Mouse (Mus musculus): ENCODE results near the gene Mpp2. TPM values are rescaled to one million over a fixed set of nuclear protein-coding genes. Genes with fewer than 3 reads are reported as not detected.

Mpp2 gene
- polyA plus RNA-seq (2014; fragmentation: Nextera tagmentation; extraction: Ambion mirVana) = 15.3 and 16.8 TPM in 2 replicates

GRCm38 (mm10) chr11:102087931-102088898 is at the start of gene Mpp2:
Gene Mpp2 (minus strand): TSS chr11:102088515.
- under 1% methylated on average over 49 of the region's 49 CpGs for whole genome bisulfite sequencing
- Histone ChIP-seq H3K27me3 (replicated peaks; ENCODE audit: control insufficient read depth, insufficient read depth, low read length) (no peaks in the 10 kb centered on the region), H3K9me3 (replicated peaks; ENCODE audit: control insufficient read depth, low read length) (no peaks in the 10 kb centered on the region), H3K27ac (ENCODE audit: low read depth, low read length) (peak within 1 kb of the TSS; percentile 96), H3K9ac (ENCODE audit: low read length) (peak within 1 kb of the TSS; percentile 81), H3K4me3 (ENCODE audit: low read depth, low read length) (peak within 1 kb of the TSS; percentile 73), H3K4me2 (ENCODE audit: low read length) (peak within 1 kb of the TSS; percentile 87), H3K36me3 (ENCODE audit: control insufficient read depth, insufficient read depth, low read length) (peaks cover 4% of the 10 kb centered on the region; the same call in 1 of the 2 replicates), H3K4me1 (ENCODE audit: control insufficient read depth, insufficient read depth, low read length) (peaks cover 12% of the 10 kb centered on the region)
- DNase-seq (ENCODE audit: low spot score) (peak; percentile 92), ATAC-seq (peak; percentile 54)

GRCm38 (mm10) chr11:102137625-102138446 is 49.5 kb upstream of the Mpp2 start:
- ATAC-seq = peak; percentile 40; the same call in 1 of the 2 replicates
- H3K4me3 ChIP-seq (ENCODE audit: low read depth, low read length) = no peak overlapping the region
- no peak for DNase-seq (ENCODE audit: low spot score)
- 0 out of 2 replicates have a peak, but pooled peaks cover 2% of the 10 kb centered on the region for H3K27me3 ChIP-seq (replicated peaks; ENCODE audit: control insufficient read depth, insufficient read depth, low read length)
- H3K9ac ChIP-seq (ENCODE audit: low read length) = peak overlapping the region; percentile 35; the same call in 1 of the 2 replicates
- no peak overlapping the region for H3K27ac ChIP-seq (ENCODE audit: low read depth, low read length)
- 0 out of 2 replicates have a peak, but pooled peaks cover 3% of the 10 kb centered on the region for H3K4me1 ChIP-seq (ENCODE audit: control insufficient read depth, insufficient read depth, low read length)
- H3K36me3 ChIP-seq (ENCODE audit: control insufficient read depth, insufficient read depth, low read length) = no peaks in the 10 kb centered on the region
- 46% methylated on average over 13 of the region's 13 CpGs for WGBS
- peak overlapping the region; percentile 50 for H3K4me2 ChIP-seq (ENCODE audit: low read length)
- H3K9me3 ChIP-seq (replicated peaks; ENCODE audit: control insufficient read depth, low read length) = no peaks in the 10 kb centered on the region

GRCm38 (mm10) chr11:102134516-102134915 is 46.2 kb upstream of the Mpp2 start:
- Histone ChIP-seq H3K27ac (ENCODE audit: low read depth, low read length) (no peak overlapping the region), H3K4me1 (ENCODE audit: control insufficient read depth, insufficient read depth, low read length) (0 out of 2 replicates have a peak, but pooled peaks cover 3% of the 10 kb centered on the region), H3K36me3 (ENCODE audit: control insufficient read depth, insufficient read depth, low read length) (no peaks in the 10 kb centered on the region), H3K27me3 (replicated peaks; ENCODE audit: control insufficient read depth, insufficient read depth, low read length) (no peaks in the 10 kb centered on the region), H3K4me3 (ENCODE audit: low read depth, low read length) (no peak overlapping the region), H3K9ac (ENCODE audit: low read length) (no peak overlapping the region; the same call in 1 of the 2 replicates), H3K4me2 (ENCODE audit: low read length) (no peak overlapping the region), H3K9me3 (replicated peaks; ENCODE audit: control insufficient read depth, low read length) (no peaks in the 10 kb centered on the region)
- 23% methylated on average over 4 of the region's 4 CpGs for WGBS
- no peak for ATAC-seq
- peak; percentile 34 for DNase-seq (ENCODE audit: low spot score)

- no peak overlapping the region for H3K9ac ChIP-seq (ENCODE audit: low read length)
- no peaks in the 10 kb centered on the region for H3K27me3 ChIP-seq (replicated peaks; ENCODE audit: control insufficient read depth, insufficient read depth, low read length)
- H3K27ac ChIP-seq (ENCODE audit: low read depth, low read length) = no peak overlapping the region
- DNase-seq (ENCODE audit: low spot score) = no peak
- WGBS = 78% methylated on average over 6 of the region's 6 CpGs
- H3K9me3 ChIP-seq (replicated peaks; ENCODE audit: control insufficient read depth, low read length) = no peaks in the 10 kb centered on the region
- no peak overlapping the region for H3K4me2 ChIP-seq (ENCODE audit: low read length)
- no peak for ATAC-seq
- H3K36me3 ChIP-seq (ENCODE audit: control insufficient read depth, insufficient read depth, low read length) = no peaks in the 10 kb centered on the region
- H3K4me1 ChIP-seq (ENCODE audit: control insufficient read depth, insufficient read depth, low read length) = no peaks in the 10 kb centered on the region
- H3K4me3 ChIP-seq (ENCODE audit: low read depth, low read length) = no peak overlapping the region
Observed at GRCm38 (mm10) chr11:102117386-102117785, 29.1 kb upstream of the Mpp2 start.

- H3K4me3 ChIP-seq (ENCODE audit: low read depth, low read length) = no peak overlapping the region
- H3K36me3 ChIP-seq (ENCODE audit: control insufficient read depth, insufficient read depth, low read length) = no peaks in the 10 kb centered on the region
- WGBS = 81% methylated on average over 8 of the region's 8 CpGs
- no peaks in the 10 kb centered on the region for H3K9me3 ChIP-seq (replicated peaks; ENCODE audit: control insufficient read depth, low read length)
- ATAC-seq (no peak), DNase-seq (ENCODE audit: low spot score) (no peak)
- H3K27me3 ChIP-seq (replicated peaks; ENCODE audit: control insufficient read depth, insufficient read depth, low read length) = no peaks in the 10 kb centered on the region
- no peak overlapping the region for H3K4me2 ChIP-seq (ENCODE audit: low read length)
- H3K4me1 ChIP-seq (ENCODE audit: control insufficient read depth, insufficient read depth, low read length) = no peaks in the 10 kb centered on the region
- H3K27ac ChIP-seq (ENCODE audit: low read depth, low read length) = no peak overlapping the region
- H3K9ac ChIP-seq (ENCODE audit: low read length) = no peak overlapping the region
Observed at GRCm38 (mm10) chr11:102116241-102116640, 27.9 kb upstream of the Mpp2 start.

- peaks cover 25% of the 10 kb centered on the region for H3K27me3 ChIP-seq (replicated peaks; ENCODE audit: control insufficient read depth, insufficient read depth, low read length)
- H3K4me3 ChIP-seq (ENCODE audit: low read depth, low read length) = no peak overlapping the region
- ATAC-seq = no peak
- H3K4me2 ChIP-seq (ENCODE audit: low read length) = no peak overlapping the region
- 89% methylated on average over 5 of the region's 5 CpGs for WGBS
- DNase-seq (ENCODE audit: low spot score) = no peak
- H3K9me3 ChIP-seq (replicated peaks; ENCODE audit: control insufficient read depth, low read length) = no peaks in the 10 kb centered on the region
- no peak overlapping the region for H3K9ac ChIP-seq (ENCODE audit: low read length)
- H3K27ac ChIP-seq (ENCODE audit: low read depth, low read length) = no peak overlapping the region
- no peaks in the 10 kb centered on the region for H3K4me1 ChIP-seq (ENCODE audit: control insufficient read depth, insufficient read depth, low read length)
- no peaks in the 10 kb centered on the region for H3K36me3 ChIP-seq (ENCODE audit: control insufficient read depth, insufficient read depth, low read length)
Observed at GRCm38 (mm10) chr11:102111576-102111975, 23.3 kb upstream of the Mpp2 start.

GRCm38 (mm10) chr11:102107732-102108131 is 19.4 kb upstream of the Mpp2 start, which contains the start of gene Pyy:
Gene Pyy (minus strand): TSS chr11:102107832.
- WGBS = 8% methylated on average over 9 of the region's 9 CpGs
- H3K4me2 ChIP-seq (ENCODE audit: low read length) = no peak within 1 kb of the TSS

GRCm38 (mm10) chr11:102106911-102107310 is 18.6 kb upstream of the Mpp2 start:
- Histone ChIP-seq H3K9ac (ENCODE audit: low read length) (no peak overlapping the region), H3K27me3 (replicated peaks; ENCODE audit: control insufficient read depth, insufficient read depth, low read length) (peaks cover 52% of the 10 kb centered on the region), H3K4me1 (ENCODE audit: control insufficient read depth, insufficient read depth, low read length) (no peaks in the 10 kb centered on the region), H3K9me3 (replicated peaks; ENCODE audit: control insufficient read depth, low read length) (no peaks in the 10 kb centered on the region), H3K4me3 (ENCODE audit: low read depth, low read length) (no peak overlapping the region), H3K27ac (ENCODE audit: low read depth, low read length) (no peak overlapping the region), H3K4me2 (ENCODE audit: low read length) (no peak overlapping the region), H3K36me3 (ENCODE audit: control insufficient read depth, insufficient read depth, low read length) (no peaks in the 10 kb centered on the region)
- WGBS = 0% methylated on average over 21 of the region's 21 CpGs
- DNase-seq (ENCODE audit: low spot score) (no peak), ATAC-seq (no peak)

More at GRCm38 (mm10) chr11:102107732-102108131, 19.4 kb upstream of the Mpp2 start, which contains the start of gene Pyy:
- peaks cover 52% of the 10 kb centered on the region for H3K27me3 ChIP-seq (replicated peaks; ENCODE audit: control insufficient read depth, insufficient read depth, low read length)
- H3K9me3 ChIP-seq (replicated peaks; ENCODE audit: control insufficient read depth, low read length) = no peaks in the 10 kb centered on the region
- H3K4me1 ChIP-seq (ENCODE audit: control insufficient read depth, insufficient read depth, low read length) = no peaks in the 10 kb centered on the region
- ATAC-seq = no peak
- no peaks in the 10 kb centered on the region for H3K36me3 ChIP-seq (ENCODE audit: control insufficient read depth, insufficient read depth, low read length)
- H3K4me3 ChIP-seq (ENCODE audit: low read depth, low read length) = no peak within 1 kb of the TSS
- no peak for DNase-seq (ENCODE audit: low spot score)
- no peak within 1 kb of the TSS for H3K27ac ChIP-seq (ENCODE audit: low read depth, low read length)
- no peak within 1 kb of the TSS for H3K9ac ChIP-seq (ENCODE audit: low read length)

All from forebrain, embryonic 14.5 days (tissue).